Mouse (Mus musculus): ENCODE results near the gene Shisa4. TPM values are rescaled to one million over a fixed set of nuclear protein-coding genes. Genes with fewer than 3 reads are reported as not detected.

Shisa4 gene
- 61.4 and 62.5 TPM in 2 replicates for polyA plus RNA-seq (2012; rRNA removed)

DNA sequence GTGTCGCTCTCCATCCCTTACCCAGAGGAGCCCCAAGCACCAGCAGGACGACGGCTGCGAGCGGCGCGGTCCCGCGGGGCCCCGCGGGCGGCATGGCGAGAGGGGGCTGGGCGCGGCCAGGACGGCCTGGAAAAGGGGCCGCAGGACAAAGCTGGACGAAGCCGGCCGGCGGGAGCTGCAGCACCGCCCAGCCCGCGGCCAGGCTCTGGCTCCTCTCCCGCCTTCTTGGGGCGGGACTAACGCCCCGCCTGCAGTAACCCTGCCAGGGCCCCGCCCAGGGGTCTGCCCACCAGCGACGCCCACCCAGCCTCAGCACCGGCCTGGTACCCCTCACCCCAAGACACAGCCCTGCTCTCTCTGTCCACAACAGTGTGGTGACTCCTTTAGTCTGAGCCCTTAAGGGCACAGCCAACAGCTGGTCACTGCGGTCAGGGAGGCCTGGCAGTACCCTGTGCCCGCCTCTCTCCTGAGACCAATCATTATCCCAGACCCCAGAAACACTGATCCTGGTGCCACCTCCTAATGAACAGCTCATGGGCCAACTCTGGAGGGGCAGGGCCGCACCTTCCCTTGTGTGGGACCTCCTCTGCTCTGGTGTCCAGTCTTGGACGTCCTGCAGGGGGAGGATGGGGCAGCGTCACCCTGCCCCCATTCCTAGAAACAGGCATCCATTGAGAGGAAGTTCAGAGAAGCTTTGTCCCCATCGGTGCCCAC, at the start of gene Shisa4:
Gene Shisa4, minus strand, starts transcription at position 370 of the 714 bp plus-strand sequence.

DNA sequence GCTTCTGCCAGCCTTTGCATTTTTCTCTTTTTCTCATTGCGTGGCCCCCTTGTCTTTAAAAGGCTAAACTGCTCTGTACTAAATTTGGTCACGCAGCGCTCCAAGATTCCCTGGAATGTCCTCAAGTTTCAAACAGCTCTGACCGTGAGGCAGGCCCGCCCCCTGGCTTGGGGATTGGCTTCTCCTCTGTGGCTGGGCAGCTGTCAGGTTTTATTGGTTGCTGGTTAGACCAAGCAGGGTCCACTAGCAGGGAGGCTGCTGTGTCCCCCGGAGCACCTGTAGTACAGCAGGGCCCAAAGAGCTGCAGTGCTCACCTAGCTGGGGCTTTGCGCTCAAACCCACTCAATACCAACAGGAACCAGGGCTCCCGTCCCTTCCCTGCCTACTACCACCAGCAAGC, 50.5 kb downstream of the Shisa4 start, which contains the start of gene Lmod1:
Gene Lmod1, plus strand, starts transcription at position 237 of the 400 bp plus-strand sequence.

Other genes with a start within 250 kb of the Shisa4 start
- gene Ptpn7, start 242.5 kb downstream of the Shisa4 start, polyA plus RNA-seq (2012; rRNA removed) = 0.13 and 0.16 TPM in 2 replicates
- gene Arl8a, start 228.4 kb downstream of the Shisa4 start, polyA plus RNA-seq (2012; rRNA removed) = 448 and 480 TPM in 2 replicates
- gene Gpr37l1, start 207.6 kb downstream of the Shisa4 start, polyA plus RNA-seq (2012; rRNA removed) = 3.6 and 4.9 TPM in 2 replicates
- 0.21 and 1.3 TPM in 2 replicates for gene Elf3, start 116.7 kb downstream of the Shisa4 start, polyA plus RNA-seq (2012; rRNA removed)
- gene Rnpep, start 91.2 kb downstream of the Shisa4 start, polyA plus RNA-seq (2012; rRNA removed) = 48.3 and 49.5 TPM in 2 replicates
- 50.9 and 56.6 TPM in 2 replicates for gene Timm17a, start 61.5 kb downstream of the Shisa4 start, polyA plus RNA-seq (2012; rRNA removed)
- gene Lmod1, start 50.4 kb downstream of the Shisa4 start, polyA plus RNA-seq (2012; rRNA removed) = 0.21 and 0.32 TPM in 2 replicates
- gene Ipo9, start 55.3 kb upstream of the Shisa4 start, polyA plus RNA-seq (2012; rRNA removed) = 157 TPM in 2 replicates
- gene Nav1, start 232.1 kb upstream of the Shisa4 start, polyA plus RNA-seq (2012; rRNA removed) = 73.0 and 84.1 TPM in 2 replicates